Mouse (Mus musculus) liver, adult 2 months (tissue): ENCODE data around the gene Uqcrq. TPM values are rescaled to one million over a fixed set of nuclear protein-coding genes. Genes with fewer than 3 reads are reported as not detected.
A peak's percentile ranks its signal among the peaks of the same experiment; 100 is the strongest.

Experiments used
- DNase-seq: peaks from one replicate; pipeline ENCODE4 v3.0.0-alpha.2; 2011; ENCODE audit warnings: low read depth, low spot score; ENCODE audit errors: extremely low read depth
- H3K27ac ChIP-seq: fragments of 200-500 bp; replicated peaks from 2 replicates; pipeline ENCODE4 v1.5.1; 2012; ENCODE audit warnings: low read depth, mild to moderate bottlenecking, control low read depth, inconsistent platforms, low read length; ENCODE audit not compliant: insufficient read depth
- H3K27me3 ChIP-seq: fragments of 200-500 bp; 2 replicates; pipeline ENCODE4 v1.6.1; 2012; ENCODE audit warnings: mild to moderate bottlenecking, moderate library complexity, low read length, inconsistent platforms; ENCODE audit not compliant: control insufficient read depth, insufficient read depth
- H3K36me3 ChIP-seq: fragments of 200-500 bp; 2 replicates; pipeline ENCODE4 v1.6.1; 2012; ENCODE audit warnings: low read length, inconsistent platforms; ENCODE audit not compliant: control insufficient read depth, insufficient read depth
- H3K4me1 ChIP-seq: fragments of 200-500 bp; 2 replicates; pipeline ENCODE4 v1.6.1; 2011; ENCODE audit warnings: low read length; ENCODE audit not compliant: control insufficient read depth, insufficient read depth
- H3K4me3 ChIP-seq: fragments of 200-500 bp; 2 replicates; pipeline ENCODE4 v1.5.1; 2011; ENCODE audit warnings: low read depth, mild to moderate bottlenecking, control low read depth, low read length, moderate library complexity; ENCODE audit not compliant: insufficient read depth
- H3K79me2 ChIP-seq: fragments of 200-500 bp; 2 replicates; pipeline ENCODE4 v1.6.1; 2012; ENCODE audit warnings: inconsistent platforms, mild to moderate bottlenecking, low read length, moderate library complexity; ENCODE audit not compliant: control insufficient read depth, insufficient read depth
- H3K9ac ChIP-seq: fragments of 200-500 bp; 2 replicates; pipeline ENCODE4 v1.6.1; 2012; ENCODE audit warnings: low read depth, mild to moderate bottlenecking, control low read depth, inconsistent platforms, low read length
- CTCF ChIP-seq: fragments of 200-500 bp; IDR thresholded peaks from 2 replicates; pipeline ENCODE4 v1.5.1; 2011; ENCODE audit warnings: low read depth, low read length, control low read depth
- POLR2A ChIP-seq: fragments of 200-500 bp; IDR thresholded peaks from 2 replicates; pipeline ENCODE4 v1.6.1; 2011; ENCODE audit warnings: low read length, control low read depth; ENCODE audit not compliant: insufficient read depth; ENCODE audit errors: extremely low read depth
- WGBS: fragments of 180-500 bp; shearing (Covaris S2); methylation state at CpG from one replicate; pipeline ENCODE4 v1.1.7; 2018; 5-methylcytosine and 5-hydroxymethylcytosine counted together
- polyA plus RNA-seq: library from polyadenylated mRNA; depleted of rRNA; stranded (reverse); fragments of >200 nt; gene quantifications from 2 replicates; pipeline ENCODE4 v1.2.3, GENCODE M21; 2012
- total RNA-seq: library from RNA; depleted of rRNA; stranded (reverse); fragments of >200 nt; gene quantifications from 2 replicates; pipeline ENCODE4 v1.2.3, GENCODE M21; 2014

The Uqcrq gene
- total and polyA plus RNA-seq, 2 experiments, result 256 to 1,230 TPM

DNA sequence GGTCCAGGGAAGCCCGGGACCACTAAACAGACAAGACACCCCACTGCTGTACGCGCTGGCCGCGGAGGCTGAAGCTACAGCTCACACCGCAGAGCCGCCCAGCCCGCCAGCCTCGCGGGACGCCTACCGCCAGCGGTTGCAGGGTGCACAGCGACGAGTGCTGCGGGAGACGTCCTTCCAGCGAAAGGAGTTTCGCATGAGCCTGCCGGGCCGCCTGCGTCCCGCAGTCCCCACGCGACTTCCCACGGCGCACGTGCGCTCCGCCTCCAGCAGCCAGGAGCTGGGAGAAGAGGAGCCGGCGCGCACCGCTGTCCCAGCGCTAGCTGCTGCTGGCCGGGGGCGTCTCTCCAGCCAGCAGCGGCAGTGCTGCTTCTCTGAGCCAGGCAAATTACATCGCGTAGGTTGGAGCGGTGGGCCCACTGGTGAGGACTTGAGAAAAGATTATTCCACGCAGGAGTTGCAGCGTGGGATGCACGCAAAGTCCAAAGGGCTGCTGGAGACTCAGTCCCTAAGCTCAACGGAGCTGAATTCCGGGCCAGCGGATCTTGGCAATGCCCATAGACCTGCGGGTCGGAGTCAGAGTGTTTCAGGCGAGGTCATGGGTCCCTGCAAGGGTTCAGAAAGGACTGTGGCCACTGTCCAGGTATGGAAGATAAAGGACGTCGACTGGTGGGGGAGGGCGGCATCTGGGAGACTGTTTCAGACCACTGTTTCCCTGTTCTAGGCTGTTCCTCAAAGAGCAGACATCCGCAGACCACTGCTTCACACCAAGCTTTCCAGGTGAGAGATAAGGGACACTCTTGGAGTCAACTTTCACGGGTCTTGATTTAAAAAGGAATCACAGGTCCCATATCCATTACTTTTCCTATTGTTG, 33.2 kb upstream of the Uqcrq start:
- H3K36me3 ChIP-seq, result peaks cover 20% of the 10 kb centered on the region
- peak; percentile 87 for DNase-seq
- peaks cover 22% of the 10 kb centered on the region; the same call in 1 of the 2 replicates for H3K79me2 ChIP-seq
- H3K9ac ChIP-seq, result no peak overlapping the region
- no peak overlapping the region for H3K4me3 ChIP-seq
- H3K27me3 ChIP-seq, result no peaks in the 10 kb centered on the region
- peaks cover 36% of the 10 kb centered on the region for H3K4me1 ChIP-seq
- no peak for TF ChIP-seq CTCF
- no peak for TF ChIP-seq POLR2A
- peak overlapping the region; percentile 16; the same call in 1 of the 2 replicates for H3K27ac ChIP-seq
- 50% methylated on average over 55 of the region's 55 CpGs for WGBS

DNA sequence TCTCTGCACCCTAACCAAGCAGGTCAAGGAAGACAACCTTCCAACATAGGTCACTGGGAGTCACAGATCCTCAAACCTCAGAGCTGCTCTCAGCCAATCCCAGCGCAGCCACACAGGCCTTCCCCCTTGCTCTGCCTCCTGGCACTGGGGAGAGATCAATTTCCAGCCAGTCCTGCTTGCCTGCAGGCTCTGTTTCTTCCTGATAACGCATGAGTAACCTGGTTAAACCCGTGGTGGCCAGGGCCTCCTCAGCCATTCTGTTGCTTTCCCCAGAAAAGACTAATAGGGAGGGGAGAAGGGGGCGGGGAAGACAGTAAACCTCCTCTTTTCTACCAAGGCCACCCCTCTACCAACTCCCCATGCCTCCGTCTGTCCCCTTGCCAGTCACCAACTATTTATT, 31.1 kb upstream of the Uqcrq start:
- H3K27me3 ChIP-seq, result no peaks in the 10 kb centered on the region

DNA sequence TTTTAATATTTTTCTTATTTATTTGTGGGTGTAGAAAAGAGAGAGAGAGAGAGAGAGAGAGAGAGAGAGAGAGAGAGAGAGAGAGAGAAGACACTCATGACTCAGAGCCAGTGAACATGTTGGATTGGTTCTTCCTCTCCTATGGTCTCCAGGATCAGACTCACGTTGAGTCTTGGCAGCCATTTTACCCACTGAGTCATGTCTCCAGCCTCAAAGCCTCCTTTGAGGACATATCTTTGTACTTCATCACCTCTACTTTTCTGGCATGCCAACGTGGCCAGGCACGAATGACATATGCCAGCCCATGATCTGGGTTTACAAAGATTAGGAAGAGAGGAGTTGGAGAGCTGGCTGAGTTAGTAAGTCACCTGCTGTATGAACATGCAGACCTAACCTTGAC, 29.6 kb upstream of the Uqcrq start:
- H3K27ac ChIP-seq, result peak overlapping the region; percentile 62
- peaks cover 34% of the 10 kb centered on the region for H3K79me2 ChIP-seq
- no peak overlapping the region for H3K9ac ChIP-seq
- 29% methylated on average over 3 of the region's 3 CpGs for whole genome bisulfite sequencing
- TF ChIP-seq POLR2A (no peak), CTCF (no peak)
- H3K36me3 ChIP-seq, result peaks cover 10% of the 10 kb centered on the region
- H3K27me3 ChIP-seq, result no peaks in the 10 kb centered on the region
- no peak for DNase-seq
- H3K4me3 ChIP-seq, result no peak overlapping the region
- peaks cover 43% of the 10 kb centered on the region for H3K4me1 ChIP-seq

More for the DNA sequence above, 31.1 kb upstream of the Uqcrq start:
- DNase-seq, result peak; percentile 98
- H3K9ac ChIP-seq, result no peak overlapping the region
- peaks cover 41% of the 10 kb centered on the region for H3K4me1 ChIP-seq
- H3K4me3 ChIP-seq, result no peak overlapping the region
- peak overlapping the region; percentile 83 for H3K27ac ChIP-seq
- H3K36me3 ChIP-seq, result peaks cover 16% of the 10 kb centered on the region
- H3K79me2 ChIP-seq, result peaks cover 34% of the 10 kb centered on the region
- WGBS, result 19% methylated on average over 5 of the region's 5 CpGs
- TF ChIP-seq POLR2A, result no peak
- TF ChIP-seq CTCF, result no peak

DNA sequence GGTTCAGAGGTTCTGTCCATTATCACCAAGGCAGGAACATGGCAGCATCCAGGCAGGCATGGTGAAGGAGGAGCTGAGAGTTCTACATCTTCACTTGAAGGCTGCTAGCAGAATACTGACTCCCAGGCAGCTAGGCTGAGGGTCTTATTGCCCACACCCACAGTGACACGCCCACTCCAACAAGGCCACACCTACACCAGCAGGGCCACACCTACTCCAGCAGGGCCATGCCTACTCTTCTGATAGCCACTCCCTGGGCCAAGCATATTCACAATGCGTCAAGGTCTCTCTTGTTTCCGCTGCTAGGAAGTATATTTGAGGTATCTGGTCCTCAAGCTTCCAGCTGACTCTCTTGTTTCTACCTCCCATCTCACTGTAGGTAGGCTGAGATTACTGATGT, 28.4 kb upstream of the Uqcrq start:
- Histone ChIP-seq H3K27me3 (no peaks in the 10 kb centered on the region), H3K4me1 (peaks cover 42% of the 10 kb centered on the region), H3K79me2 (peaks cover 34% of the 10 kb centered on the region), H3K27ac (peak overlapping the region; percentile 20; the same call in 1 of the 2 replicates), H3K9ac (no peak overlapping the region), H3K36me3 (peaks cover 2% of the 10 kb centered on the region; the same call in 1 of the 2 replicates), H3K4me3 (no peak overlapping the region)
- peak; percentile 64 for DNase-seq
- WGBS, result 45% methylated on average over 3 of the region's 3 CpGs
- TF ChIP-seq POLR2A (no peak), CTCF (no peak)

DNA sequence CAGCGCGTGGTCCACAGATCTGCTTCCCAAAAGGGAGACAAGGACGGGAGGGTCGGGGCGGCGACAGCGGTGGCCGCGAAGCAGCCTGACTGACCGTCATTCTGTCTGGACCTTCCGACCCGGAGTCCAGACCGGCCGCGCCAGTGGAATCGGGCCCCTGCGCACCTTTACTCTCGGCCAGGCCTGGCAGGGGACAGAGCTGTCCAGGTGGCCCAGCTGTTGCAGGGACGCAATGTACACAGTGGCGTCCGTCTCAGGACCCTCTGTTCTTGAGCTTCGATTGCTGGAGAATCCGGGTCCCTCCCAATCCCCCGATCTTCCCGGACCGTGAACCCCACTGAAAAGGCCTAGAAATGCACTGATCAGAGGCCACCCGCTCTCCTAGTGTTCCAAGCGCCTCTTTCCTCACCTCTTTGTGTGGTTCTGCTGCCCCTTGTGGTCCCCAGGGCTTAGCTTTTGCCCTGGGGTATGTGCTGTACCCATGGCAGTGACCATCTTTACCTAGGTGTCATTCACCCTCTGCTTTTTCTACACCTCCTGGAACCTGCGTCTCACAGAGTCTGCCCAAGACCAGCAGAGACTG, 26.8 kb upstream of the Uqcrq start:
- WGBS, result 5% methylated on average over 29 of the region's 29 CpGs
- H3K36me3 ChIP-seq, result no peaks in the 10 kb centered on the region
- peaks cover 23% of the 10 kb centered on the region for H3K79me2 ChIP-seq
- peak; percentile 62 for TF ChIP-seq CTCF
- no peak for TF ChIP-seq POLR2A
- peak overlapping the region; percentile 99 for H3K9ac ChIP-seq
- peak; percentile 81 for DNase-seq
- H3K4me3 ChIP-seq, result peak overlapping the region; percentile 98
- no peaks in the 10 kb centered on the region for H3K27me3 ChIP-seq
- H3K27ac ChIP-seq, result peak overlapping the region; percentile 99
- peaks cover 38% of the 10 kb centered on the region for H3K4me1 ChIP-seq
